Mouse (Mus musculus) C2C12 (cell line): ENCODE measurements around the gene Lypd1. TPM values are rescaled to one million over a fixed set of nuclear protein-coding genes. Genes with fewer than 3 reads are reported as not detected.
A peak's percentile ranks its signal among the peaks of the same experiment; 100 is the strongest.

ENCODE experiments used
- H3K27me3 ChIP-seq: one replicate; pipeline ENCODE4 v1.6.1; 2011; ENCODE audit not compliant: control insufficient read depth, insufficient read depth, insufficient read length
- H3K36me3 ChIP-seq: one replicate; pipeline ENCODE4 v1.6.1; 2011; ENCODE audit not compliant: control insufficient read depth, insufficient read depth
- H3K4me3 ChIP-seq: one replicate; pipeline ENCODE4 v1.5.1; 2011; ENCODE audit warnings: mild to moderate bottlenecking, control low read depth; ENCODE audit not compliant: poor library complexity, insufficient read depth, severe bottlenecking
- H3K79me2 ChIP-seq: one replicate; pipeline ENCODE4 v1.6.1; 2011; ENCODE audit not compliant: control insufficient read depth, insufficient read depth
- H3K79me3 ChIP-seq: one replicate; pipeline ENCODE4 v1.6.1; 2011; ENCODE audit warnings: low read depth, control low read depth
- H3ac ChIP-seq: one replicate; pipeline ENCODE3; 2011; ENCODE audit warnings: low read depth; ENCODE audit not compliant: control insufficient read depth, insufficient read length
- CEBPB ChIP-seq: IDR thresholded peaks from one replicate; pipeline ENCODE4 v1.6.1; 2011; ENCODE audit warnings: low read depth, mild to moderate bottlenecking, control low read depth, moderate library complexity
- CTCF ChIP-seq: IDR thresholded peaks from one replicate; pipeline ENCODE4 v1.5.1; 2011; ENCODE audit not compliant: control insufficient read depth, insufficient read depth, insufficient read length
- FOSL1 ChIP-seq: IDR thresholded peaks from one replicate; pipeline ENCODE4 v1.8.0; 2011; ENCODE audit warnings: mild to moderate bottlenecking, low read length; ENCODE audit not compliant: poor library complexity, insufficient read depth, severe bottlenecking
- MAX ChIP-seq: IDR thresholded peaks from one replicate; pipeline ENCODE4 v1.6.1; 2011; ENCODE audit warnings: mild to moderate bottlenecking, control low read depth
- MYOD1 ChIP-seq: IDR thresholded peaks from one replicate; pipeline ENCODE4 v1.6.1; 2011; ENCODE audit warnings: low read depth; ENCODE audit not compliant: control insufficient read depth, insufficient read length
- MYOG ChIP-seq: IDR thresholded peaks from one replicate; pipeline ENCODE4 v1.6.1; 2011; ENCODE audit not compliant: control insufficient read depth, insufficient read length; ENCODE audit errors: extremely low read depth
- USF1 ChIP-seq: IDR thresholded peaks from one replicate; pipeline ENCODE4 v1.6.1; 2011; ENCODE audit warnings: low read depth, mild to moderate bottlenecking, control low read depth, moderate library complexity
- long read RNA-seq, 2 experiments: library from polyadenylated mRNA; unstranded; transcript quantifications; one replicate each; pipeline ENCODE4 v2.0.0; 2019 to 2020
- polyA plus RNA-seq: library from polyadenylated mRNA; unstranded; fragments of >200 nt; fragmentation: generic; extraction: Trizol; gene quantifications from one replicate; pipeline ENCODE4 v1.2.1, GENCODE M21; 2012; ENCODE audit warnings: missing spikeins

Lypd1 gene
- not detected for polyA plus RNA-seq
- long read RNA-seq, experiment 1, result 0 reads
- long read RNA-seq, experiment 2, result 0 reads

DNA sequence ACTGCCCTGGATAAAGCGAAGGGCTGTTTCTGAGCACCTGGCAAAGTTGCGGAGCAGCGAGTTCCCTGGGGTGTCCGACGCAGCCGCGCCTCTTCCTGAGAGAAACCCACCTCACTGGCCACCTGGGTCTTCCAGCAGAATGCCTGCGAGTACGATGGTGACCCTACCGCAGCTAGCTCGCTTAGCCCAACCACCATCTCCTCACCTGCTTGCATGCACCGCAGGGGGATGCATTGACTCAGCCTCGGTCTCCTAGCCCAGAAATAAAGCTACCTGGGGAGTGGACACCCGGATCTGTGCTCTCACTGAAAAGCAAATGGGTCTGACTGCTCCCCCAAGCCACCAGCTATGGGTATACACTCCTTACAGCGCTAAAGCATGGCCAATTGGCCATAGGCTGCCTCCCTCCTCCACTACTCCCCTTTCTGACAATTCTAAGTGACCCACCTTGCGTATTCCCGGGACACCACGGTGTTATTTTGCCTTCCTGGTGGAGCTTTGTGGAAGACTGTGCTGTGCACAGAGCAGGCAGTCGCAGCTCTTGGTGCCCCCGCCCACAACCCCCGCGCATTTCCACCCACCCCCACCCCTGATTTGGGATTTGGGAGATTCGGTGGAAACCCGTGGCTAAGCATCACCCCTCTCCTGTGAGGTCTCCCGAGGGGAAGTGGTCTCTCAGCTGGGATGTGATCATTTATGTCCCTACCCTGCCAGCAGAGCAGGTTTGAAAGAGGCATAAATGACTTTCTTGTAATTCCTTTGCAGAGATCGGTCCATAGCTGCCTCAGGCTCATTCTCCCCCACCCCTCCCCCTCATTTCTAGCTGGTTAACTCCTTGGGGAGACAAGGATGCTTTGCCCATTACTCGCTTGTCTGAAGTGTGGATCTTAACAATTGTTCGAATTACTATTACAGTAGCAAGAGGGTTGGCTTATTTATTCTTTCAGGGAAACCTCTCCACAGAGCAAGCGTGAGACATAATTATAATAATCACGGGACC is at the start of gene Lypd1:
Gene Lypd1, minus strand, starts transcription at position 501 of the 1,000 bp plus-strand sequence.
- Histone ChIP-seq H3ac (no peak within 1 kb of the TSS), H3K27me3 (peaks cover 31% of the 10 kb centered on the region), H3K79me2 (no peaks in the 10 kb centered on the region), H3K36me3 (no peaks in the 10 kb centered on the region), H3K4me3 (no peak within 1 kb of the TSS), H3K79me3 (no peaks in the 10 kb centered on the region)
- TF ChIP-seq MYOD1 (no peak), USF1 (no peak), MYOG (no peak), CTCF (no peak), CEBPB (no peak), FOSL1 (no peak), MAX (no peak)

DNA sequence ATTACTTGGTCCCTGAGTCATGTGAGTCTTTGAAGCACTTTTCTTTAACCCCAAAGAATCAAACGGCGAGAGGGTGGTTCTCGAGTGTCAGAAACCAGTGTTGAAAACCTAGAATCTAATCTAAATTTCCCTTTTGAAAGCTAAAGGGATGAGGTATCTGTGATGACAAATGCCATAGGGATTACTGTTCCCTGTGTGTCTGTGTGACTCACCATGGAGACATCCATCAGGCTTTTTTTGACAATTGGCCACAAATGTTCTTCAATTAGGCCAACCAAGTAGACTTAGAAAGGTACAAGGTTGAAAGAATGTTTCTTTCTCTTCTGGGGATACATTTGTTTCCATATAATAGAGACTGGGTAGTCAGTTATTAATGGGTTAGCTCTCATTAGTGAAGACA is 38.1 kb upstream of the Lypd1 start:
- H3ac ChIP-seq, result no peak overlapping the region
- no peaks in the 10 kb centered on the region for H3K79me3 ChIP-seq
- TF ChIP-seq MAX (no peak), CEBPB (no peak), MYOD1 (peak; percentile 20), FOSL1 (peak; percentile 71), CTCF (no peak), MYOG (no peak), USF1 (peak; percentile 2)
- no peaks in the 10 kb centered on the region for H3K36me3 ChIP-seq
- H3K27me3 ChIP-seq, result no peaks in the 10 kb centered on the region
- no peak overlapping the region for H3K4me3 ChIP-seq
- H3K79me2 ChIP-seq, result no peaks in the 10 kb centered on the region

DNA sequence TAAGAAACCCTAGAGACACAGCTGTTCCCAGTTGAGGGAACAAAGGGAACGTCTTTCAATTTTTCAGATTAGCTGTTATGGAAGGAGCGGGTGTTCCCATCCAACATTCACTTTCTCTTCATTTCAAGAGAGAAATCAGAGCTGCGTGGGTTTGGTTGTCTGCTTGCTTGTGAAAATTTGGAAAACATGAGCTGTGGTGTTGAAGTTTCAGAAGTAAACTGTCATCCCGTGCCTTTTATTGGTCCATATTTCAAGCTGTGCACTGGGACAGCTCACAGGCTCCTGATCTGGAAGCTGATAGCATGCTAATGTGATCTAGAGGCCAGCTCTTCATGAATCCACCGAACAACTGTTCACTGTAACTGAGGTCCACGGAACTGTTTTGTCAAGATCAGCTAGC is 36.2 kb upstream of the Lypd1 start:
- Histone ChIP-seq H3K79me2 (no peaks in the 10 kb centered on the region), H3K79me3 (no peaks in the 10 kb centered on the region), H3K27me3 (no peaks in the 10 kb centered on the region), H3K4me3 (no peak overlapping the region), H3ac (no peak overlapping the region), H3K36me3 (no peaks in the 10 kb centered on the region)
- TF ChIP-seq MYOD1 (no peak), MAX (no peak), CTCF (no peak), CEBPB (no peak), USF1 (no peak), MYOG (no peak), FOSL1 (no peak)

DNA sequence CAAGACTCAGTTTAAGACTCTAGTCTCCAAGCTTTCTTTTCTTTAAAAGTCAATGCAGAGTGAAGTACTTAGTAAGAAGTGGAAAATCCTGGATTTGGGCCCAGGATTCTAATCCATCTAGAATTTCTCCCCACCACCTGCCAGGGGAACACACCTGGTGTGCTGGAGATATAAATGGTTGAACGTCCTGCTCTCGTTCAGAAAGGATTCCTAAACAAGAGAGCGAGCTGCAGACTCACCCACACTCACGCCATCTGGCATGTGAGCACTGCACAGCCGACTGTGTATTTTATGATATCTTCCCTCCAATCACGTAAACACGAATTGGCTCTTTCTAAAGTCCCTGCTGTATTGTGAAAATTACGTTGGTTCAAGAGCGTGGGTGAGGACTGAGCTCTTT is 32.2 kb upstream of the Lypd1 start:
- TF ChIP-seq MYOG (no peak), MAX (no peak), CEBPB (no peak), CTCF (no peak), USF1 (no peak), FOSL1 (no peak), MYOD1 (no peak)
- Histone ChIP-seq H3K4me3 (no peak overlapping the region), H3K79me3 (no peaks in the 10 kb centered on the region), H3K36me3 (no peaks in the 10 kb centered on the region), H3ac (no peak overlapping the region), H3K27me3 (no peaks in the 10 kb centered on the region), H3K79me2 (no peaks in the 10 kb centered on the region)

DNA sequence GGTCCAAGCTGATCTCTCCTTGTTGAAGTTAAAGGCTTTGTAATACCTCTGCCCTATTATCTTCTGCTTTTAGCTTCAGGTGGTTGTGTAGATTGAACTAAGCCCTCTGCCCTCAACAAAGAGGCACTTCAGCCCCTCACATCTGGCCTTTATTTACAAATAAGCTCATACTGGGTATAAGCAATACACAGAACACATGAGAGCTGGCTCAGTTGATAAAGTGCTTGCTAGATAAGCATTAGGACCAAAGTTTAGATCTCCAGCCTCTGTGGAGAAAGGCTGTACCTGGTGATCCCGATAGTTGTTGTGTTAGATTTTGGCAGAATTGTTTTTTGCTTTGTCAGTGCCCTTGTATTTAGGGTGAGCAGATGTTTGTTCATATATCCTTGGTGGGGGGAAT is 30.4 kb upstream of the Lypd1 start:
- no peak overlapping the region for H3K4me3 ChIP-seq
- H3K79me2 ChIP-seq, result no peaks in the 10 kb centered on the region
- no peaks in the 10 kb centered on the region for H3K79me3 ChIP-seq
- no peaks in the 10 kb centered on the region for H3K27me3 ChIP-seq
- no peak for TF ChIP-seq CTCF
- no peak for TF ChIP-seq MAX
- TF ChIP-seq USF1, result no peak
- no peak for TF ChIP-seq CEBPB
- TF ChIP-seq FOSL1, result no peak
- TF ChIP-seq MYOD1, result no peak
- TF ChIP-seq MYOG, result no peak
- no peak overlapping the region for H3ac ChIP-seq
- H3K36me3 ChIP-seq, result no peaks in the 10 kb centered on the region
